Mouse (Mus musculus) left cerebral cortex, adult 8-10 months (tissue): ENCODE measurements around the gene Cldn11. TPM values are rescaled to one million over a fixed set of nuclear protein-coding genes. Genes with fewer than 3 reads are reported as not detected.
"Not testable (repeated sequence)": the region's sequence is repeated elsewhere in the genome, so short reads cannot be mapped to it uniquely, and the experiment has no call there.

Experiments used
- DNase-seq, 2 experiments: peaks; one replicate each; pipeline ENCODE4 v3.0.0; 2022; ENCODE audit warnings: low spot score in 2 of 2
- total RNA-seq, 4 experiments: library from RNA; stranded (reverse); gene quantifications; 2 replicates each; pipeline ENCODE4 v1.2.4; 2022

Gene Cldn11
- 100 to 1,000 TPM; 126 to 132 (median 131) TPM for total RNA-seq

DNA sequence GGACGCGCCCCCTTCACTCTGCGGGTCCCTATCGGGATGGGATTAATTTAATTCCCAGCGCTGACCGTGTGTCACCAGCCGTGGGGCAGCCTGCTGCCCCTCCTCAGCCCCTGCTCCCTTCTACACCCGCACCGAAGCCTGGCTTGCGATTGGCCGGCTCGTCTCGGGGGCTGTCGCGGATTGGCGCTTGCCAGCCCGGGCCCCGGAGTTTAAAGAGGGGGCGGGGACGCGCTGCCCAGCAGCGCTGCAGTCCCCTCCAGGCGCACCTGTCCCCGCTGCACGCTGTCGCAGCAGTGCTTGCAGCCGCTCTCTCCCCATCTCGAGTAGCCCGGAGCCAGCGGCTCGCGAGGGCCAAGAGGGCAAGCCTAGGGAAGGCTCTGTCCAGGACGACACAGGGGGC lies at the start of gene Cldn11:
Gene Cldn11 (plus strand): TSS at position 215 of the 400 bp plus-strand sequence.
- DNase-seq, result no peak

DNA sequence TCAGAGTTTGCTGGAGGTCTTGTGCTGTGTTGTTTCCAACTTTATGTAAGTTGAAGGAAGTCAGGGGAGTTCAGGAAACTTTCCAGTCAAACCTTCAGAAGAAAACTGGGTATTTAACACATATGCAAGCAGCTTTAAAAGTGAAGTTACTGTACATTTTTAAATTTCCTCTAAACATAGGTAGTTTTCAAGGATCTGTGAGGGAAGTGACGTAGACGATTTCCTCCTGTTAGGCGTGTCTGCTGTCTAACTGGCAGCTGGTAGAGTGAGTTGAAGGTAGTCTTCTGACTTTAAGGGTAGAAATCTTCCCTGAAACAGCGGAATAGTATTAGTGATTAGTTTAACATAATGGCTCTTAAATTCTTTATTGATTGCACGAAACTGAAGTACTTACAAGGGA lies 49.7 kb upstream of the Cldn11 start:
- no peak for DNase-seq

DNA sequence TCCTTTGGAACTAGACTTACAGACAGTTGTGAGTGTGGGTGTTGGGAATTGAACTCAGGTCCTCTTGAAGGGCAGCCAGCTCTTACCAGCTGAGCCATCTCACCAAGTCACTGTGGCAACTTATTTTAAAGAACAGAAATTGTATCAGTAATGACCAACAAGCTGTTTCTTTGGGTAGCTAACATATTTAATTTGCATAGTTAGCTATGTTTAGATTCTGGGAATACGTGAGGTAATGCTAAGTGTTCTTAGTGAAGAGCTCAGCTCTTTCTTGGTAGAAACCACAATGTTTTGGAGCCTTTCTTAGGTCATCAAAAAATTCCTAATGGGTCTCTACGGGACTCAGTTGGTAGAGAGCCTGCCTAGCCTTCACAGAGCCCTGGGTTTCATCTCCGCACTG lies 48.9 kb upstream of the Cldn11 start:
- no peak for DNase-seq

DNA sequence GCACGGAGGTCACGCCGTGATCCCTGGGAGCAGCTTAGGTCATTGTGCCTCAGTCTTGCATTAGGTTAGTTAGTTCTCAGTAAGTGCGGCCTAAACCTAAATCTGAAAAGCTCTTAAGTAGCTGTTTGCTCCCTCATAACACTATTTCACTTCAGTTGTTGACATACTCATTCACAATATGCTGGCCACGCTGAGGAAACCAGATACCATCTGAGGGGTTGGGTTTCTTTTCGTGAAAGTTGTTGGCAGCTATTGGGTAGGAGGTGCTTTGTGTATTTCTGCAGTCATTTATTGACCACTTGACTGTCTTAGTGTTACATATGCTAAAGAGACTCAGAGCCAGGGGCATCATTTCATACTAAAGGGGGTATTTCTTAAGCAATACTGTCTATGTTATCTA lies 44.8 kb upstream of the Cldn11 start:
- no peak for DNase-seq

DNA sequence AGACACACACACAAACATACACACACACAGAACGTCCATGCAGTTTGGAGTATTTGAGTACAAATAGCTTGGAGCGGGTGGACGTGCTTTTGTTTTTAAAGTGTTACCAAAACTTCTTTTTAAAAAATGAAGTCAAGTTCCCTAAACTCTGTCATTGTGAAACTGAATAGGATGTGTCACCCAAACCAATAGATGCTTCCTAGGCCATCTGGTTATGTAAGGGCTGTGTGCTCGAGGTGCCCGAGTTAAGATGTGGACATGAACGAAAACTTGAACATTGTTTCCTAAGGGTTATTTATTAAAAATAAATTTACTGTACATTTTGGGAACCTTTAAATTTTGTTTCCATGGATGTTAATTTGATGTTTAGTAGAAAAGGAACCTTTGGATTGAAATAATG lies 43.1 kb upstream of the Cldn11 start:
- DNase-seq, result no peak

DNA sequence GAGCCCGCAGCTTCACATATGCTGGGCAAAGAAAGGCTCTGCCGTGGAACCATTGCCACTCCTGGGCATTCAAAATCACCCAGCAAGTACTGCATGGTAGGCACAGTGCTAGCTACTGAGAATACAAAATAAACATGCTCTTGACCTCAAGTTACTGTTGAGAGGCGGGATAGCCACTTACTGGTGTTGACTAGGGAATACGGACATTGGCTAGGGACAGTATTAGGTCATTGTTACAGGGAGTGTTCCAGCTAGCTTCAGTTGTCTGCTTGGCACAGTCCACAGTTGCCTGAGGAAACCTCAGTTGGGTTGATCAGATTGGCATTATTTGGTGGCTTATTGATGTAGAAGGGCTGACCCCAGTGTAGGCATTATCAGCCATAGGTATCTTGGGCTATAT lies 42.0 kb upstream of the Cldn11 start:
- no peak for DNase-seq

DNA sequence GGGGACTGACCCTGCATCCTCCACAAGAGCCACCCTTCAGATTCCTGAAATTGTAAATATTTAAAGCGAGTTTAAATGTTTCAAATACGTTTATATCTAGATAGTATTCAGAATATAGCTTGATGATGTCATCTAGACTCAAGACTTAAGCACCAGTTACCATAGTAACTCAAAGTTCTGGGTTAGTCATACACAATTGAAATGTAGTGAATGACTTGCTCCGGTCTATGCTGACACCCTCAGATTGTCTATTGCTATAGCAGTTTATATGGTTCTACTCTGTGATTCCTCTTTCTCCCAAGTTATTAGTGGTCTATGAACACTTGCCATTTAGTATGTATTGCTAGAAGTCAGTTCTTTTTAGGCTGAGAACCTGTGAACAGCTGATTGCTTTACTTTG lies 40.6 kb upstream of the Cldn11 start:
- no peak for DNase-seq

DNA sequence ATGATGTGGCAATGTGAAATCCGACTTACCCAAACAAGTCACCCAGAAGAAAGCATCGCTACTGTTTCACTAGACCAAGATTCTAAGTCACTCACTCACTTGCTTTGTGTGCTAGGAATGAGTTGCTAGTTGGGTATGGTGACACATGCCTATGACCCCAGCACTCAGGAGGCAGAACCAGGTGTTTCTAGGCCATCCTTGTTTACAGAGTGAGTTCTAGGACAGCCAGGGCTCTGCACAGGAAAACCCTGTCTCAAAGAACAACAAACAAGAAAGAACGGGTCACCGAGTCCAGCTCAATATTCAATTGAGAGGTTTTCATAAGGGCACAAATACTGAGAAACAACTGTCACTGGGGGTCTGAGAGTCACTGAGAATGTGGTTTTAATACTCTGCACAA lies 26.6 kb upstream of the Cldn11 start:
- no peak for DNase-seq

DNA sequence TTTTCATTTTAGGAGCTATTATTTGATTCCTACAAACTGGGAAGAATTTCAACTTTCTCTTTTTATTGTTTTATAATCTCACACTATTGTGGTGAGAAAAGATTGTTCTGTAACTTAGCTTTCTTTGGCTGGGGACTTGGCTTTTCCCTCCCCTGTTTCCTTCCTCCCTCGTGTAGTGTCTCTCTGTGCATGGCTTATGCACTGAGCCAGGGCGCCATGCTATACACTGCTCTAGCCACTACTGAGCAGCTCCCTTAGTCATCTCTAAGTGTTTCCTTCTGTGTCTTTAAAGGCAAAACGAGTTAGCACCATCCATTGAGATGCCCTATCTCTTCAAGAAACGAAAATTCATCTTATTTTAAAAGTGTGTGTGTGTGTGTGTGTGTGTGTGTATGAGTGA lies 23.4 kb upstream of the Cldn11 start:
- no peak for DNase-seq

DNA sequence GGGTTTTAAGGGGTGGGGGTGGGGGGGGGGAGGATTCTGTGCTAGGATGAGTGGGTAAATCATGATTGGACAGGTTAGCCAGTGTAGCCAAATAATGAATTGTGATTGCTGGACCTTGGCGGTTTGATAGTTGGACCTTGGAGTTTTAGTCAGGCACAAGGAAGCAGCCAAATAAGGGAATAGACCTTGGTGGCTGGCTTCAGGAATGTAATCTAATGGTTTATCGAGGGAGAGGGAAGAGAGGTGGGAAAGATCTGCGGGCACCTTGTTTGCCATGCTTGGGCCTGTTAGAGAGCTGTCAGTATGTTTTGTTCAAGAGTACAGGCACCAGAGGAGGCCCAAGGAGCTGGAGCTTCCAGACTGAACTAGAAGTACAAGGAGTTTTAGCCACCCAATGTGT lies 22.9 kb upstream of the Cldn11 start:
- no peak for DNase-seq

DNA sequence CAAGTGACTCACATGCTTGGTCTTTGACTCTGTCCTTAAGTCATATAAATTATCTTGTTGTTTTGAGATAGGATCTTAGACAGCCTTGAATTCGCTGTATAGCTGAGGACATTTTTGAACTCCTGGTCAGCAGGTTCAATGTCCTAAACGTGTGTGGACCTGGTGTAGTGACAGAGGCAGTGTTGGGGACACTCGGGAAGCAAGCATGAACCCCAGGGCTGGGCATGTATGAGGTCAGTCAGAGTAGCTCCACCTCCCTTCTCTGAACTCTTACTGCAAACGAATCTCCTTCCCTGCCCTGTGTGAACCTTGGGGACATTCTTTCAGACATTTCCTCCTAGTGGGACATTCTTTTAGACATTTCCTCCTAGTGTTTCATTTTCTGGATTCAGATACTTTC lies 20.0 kb upstream of the Cldn11 start:
- no peak for DNase-seq

DNA sequence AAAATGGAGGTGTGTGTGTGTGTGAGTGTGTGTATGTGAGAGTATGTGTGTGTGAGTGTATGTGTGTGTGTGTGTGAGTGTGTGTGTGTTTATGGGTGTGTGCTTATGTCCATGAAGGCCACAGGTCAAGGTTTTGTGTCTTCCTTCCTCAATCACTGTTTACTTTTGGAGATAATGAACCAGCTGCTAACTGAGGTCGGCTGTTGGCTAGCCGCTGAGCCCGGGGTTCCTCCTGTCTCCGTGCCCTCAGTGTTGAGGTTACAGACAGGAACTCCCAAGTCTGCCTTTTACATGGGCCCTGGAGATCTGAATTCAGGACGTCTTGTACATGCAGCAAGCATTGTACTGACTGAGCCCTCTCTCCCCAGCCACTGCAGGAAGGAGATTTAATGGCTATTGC lies 16.1 kb upstream of the Cldn11 start:
- no peak for DNase-seq

DNA sequence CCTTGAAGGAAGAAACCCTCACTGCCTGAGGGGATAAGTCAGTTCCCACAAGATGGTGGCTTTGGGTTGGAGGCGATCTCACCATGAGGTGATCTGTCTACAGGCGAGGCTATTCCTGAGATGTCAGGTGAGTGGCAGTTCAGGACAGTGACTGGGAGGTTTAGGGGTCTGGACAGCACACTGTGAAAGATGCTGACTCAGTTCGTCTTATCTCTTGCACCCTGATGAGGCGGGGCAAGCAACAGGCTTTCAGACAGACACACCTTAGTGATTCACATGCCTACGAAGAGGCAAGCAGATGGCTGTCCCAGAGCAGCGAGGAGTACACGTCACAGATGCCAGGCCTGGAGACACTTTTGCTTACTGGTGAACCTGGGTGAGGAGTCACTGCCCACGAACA lies 15.5 kb upstream of the Cldn11 start:
- no peak for DNase-seq

DNA sequence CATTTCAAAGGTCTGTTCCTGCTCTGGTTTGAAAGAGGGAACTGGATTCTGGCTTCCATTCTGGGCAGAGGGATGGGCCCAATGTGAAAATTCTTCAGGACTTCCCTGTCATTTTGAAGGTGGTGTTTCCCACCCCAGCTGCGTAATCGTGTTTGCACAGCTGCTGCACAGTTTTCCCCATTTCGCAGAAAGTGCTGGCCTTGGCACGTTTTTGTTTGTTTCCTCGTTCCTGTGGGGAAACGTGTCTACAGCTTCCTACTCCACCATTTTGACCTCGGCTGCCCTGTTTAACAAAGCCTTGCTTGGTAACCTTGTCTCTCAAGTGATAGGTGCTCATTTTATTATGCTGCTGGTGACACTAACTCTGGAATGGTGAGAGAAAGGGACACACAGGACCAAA lies 15.0 kb upstream of the Cldn11 start:
- no peak for DNase-seq

DNA sequence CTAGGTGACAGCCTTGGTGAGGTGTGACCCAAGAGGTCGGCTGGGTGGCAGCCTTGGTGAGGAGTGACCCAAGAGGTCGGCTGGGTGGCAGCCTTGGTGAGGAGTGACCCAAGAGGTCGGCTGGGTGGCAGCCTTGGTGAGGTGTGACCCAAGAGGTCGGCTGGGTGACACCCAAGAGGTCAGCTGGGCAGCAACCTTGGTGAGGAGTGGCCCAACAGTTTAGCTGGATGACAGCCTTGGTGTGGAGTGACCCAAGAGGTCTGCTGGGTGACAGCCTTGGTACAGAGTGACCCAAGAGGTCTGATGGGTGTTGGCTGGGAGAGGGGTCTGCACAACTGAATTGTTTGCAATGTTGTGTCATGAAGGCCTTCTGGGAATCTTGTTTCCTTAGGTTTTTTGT lies 13.1 kb upstream of the Cldn11 start:
- DNase-seq, result not testable (repeated sequence)

DNA sequence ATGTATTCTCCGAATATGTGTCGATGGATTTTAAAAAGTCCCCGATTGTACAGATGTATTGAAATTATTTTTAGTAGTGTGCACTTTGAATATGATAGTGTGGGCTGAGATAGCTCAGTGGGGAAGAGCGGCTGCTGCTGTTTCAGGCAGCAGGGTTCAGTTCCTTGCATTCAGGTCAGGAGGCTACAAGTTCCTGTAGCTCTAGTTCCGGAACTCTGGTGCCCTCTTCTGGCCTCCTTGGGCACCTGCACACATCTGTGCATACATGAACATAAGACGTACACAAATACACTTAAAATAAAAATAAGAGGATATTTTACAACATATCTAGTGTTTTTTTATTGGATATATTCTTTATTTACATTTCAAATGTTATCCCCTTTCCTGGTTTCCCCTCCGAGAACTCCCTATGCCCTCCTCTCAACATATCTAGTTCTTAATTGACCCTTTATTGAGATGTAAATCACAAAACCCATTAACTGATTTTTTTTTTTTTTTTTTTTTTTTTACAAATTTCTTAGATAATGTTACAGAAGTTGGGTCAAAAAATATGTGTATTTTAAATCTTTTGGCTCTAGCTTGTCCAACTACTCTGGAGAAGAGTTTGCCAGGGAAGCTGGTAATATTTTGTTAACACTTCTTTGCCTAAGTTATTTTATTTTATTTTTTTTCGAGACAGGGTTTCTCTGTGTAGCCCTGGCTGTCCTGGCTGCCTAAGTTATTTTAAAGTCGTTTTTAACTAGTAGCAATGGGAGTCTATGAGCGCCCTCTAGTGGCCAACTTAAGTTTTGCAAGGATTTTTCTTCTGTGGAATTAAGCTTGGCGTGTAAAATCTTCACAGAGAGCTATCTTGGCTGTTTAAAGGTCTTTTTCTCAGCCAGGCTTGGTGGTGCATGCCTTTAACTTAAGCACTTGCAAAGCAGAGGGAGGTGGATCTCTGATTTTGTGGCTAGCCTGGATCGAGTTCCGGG lies 11.0 kb upstream of the Cldn11 start:
- peak; percentile 51 to 53 for DNase-seq

DNA sequence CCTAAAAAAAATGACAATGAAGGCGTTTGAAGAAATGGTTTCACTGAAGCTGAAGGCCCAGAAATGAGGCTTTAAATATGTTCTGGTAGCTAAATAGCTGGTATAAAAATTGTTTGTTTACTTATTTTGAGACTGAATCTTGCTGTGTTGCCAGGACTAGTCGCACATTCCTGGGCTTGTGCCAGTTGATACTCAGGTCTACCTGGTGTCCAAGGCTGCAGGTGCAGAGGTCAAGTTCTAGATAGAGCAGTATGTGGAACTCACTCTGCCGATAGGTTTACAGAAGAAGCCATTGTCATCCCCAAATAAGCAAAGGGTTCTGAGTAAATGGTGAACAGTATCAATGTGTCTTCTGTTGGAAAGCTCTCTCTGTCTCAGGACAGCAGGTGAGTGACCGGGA lies 8.1 kb upstream of the Cldn11 start:
- no peak for DNase-seq

DNA sequence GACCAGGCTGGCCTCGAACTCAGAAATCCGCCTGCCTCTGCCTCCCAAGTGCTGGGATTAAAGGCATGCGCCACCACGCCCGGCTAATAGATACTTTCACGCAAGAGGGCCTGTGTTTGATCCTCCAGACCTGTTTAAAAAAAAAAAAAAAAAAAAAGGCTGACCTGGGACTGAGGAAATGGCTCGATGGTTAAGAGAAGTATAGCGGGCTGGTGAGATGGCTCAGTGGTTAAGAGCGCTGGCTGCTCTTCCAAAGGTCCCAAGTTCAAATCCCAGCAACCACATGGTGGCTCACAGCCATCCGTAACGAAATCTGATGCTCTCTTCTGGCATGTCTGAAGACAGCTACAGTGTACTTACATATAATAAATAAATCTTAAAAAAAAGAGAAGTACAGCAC lies 4.5 kb upstream of the Cldn11 start:
- DNase-seq, result not testable (repeated sequence)

DNA sequence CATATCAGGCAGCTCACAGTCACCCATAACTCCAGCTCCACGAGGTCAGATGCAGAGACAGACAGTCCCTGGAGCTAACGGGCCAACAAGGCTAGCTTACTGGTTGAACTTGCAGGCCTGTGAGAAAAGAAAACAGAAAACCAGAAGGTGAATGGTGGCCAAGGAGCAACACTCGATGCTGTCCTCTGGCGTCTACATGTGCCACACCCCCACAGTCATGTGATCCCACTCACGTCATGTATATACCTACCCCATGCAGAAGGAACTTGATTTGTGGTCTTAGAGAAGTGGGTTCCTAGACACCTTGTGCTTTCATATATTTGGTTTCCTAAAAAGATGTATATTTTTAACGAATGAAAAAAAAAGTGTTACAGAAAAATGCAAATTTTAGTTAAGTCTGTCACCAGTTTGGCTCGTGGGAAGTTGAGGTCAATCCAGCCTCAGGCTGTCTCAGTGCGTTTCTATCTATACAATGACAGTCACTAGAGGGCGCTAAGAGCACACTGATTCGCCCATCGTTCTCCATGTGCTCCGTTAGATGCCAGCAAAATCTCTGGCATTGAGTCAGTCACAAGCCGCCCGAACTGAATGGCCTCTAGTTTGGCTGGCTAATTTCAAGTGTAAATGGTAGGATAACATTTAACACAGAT lies 4.0 kb upstream of the Cldn11 start:
- DNase-seq, result peak; percentile 32 to 55

DNA sequence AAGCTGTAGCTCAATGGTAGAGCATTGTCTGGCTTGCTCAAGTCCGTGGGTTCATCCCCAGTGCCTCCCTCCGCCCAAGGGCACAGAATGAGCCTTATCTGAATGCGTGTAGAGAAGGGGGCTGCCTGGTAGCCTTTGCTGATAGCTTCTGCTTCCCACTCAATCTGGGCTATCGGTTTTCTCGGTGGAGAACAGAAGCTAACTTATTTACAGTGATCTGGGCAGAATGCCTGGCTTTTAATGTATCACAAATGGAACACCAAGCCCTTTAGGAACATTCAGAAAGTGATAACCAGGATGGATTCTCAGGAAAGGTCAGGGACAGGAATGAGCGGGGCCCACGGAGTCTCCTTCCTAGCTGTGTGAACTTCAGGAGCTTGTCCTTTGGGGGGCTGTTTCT lies 1.1 kb upstream of the Cldn11 start:
- DNase-seq, result no peak

DNA sequence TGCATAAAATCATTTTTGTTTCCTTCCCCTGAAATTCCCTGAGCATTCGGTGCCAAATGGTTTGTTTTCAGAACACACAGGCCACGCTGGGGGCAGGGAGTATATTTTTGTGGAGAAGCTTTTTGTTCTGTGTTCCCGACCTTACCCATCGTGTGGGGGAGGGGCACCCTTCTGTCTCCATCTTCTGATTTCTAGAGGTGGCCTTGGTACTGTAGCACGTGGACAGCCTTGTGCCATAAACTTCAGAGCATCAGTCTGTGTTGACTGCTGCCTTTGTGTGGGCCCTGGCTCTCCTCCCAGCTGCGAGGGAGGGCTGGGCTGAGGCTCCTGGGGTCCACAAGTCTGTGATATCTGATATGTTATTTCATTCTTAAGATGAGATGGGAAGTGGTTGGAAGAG lies 2.4 kb downstream of the Cldn11 start:
- DNase-seq, result peak in 1 of 2 experiments; percentile 51

DNA sequence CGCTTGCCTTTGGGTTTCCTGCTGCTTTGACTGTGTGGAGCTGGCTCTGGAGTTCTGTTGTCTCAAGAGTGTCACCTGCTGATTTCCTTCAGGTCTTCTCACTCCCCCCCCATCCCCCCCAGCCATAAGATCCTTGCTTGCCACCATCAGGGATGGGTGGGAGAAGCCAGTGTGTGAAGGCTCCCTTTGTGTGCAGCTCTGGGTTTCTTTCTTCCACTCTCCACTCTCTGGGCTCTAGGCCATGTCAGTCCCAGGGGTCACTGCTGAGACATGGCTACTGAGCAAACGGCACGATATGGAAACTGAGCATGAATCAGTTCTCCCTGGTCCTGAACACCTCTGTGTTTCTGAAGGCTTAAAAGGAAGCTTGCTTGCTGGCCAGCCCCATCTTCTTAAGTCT lies 6.4 kb downstream of the Cldn11 start:
- DNase-seq, result no peak

DNA sequence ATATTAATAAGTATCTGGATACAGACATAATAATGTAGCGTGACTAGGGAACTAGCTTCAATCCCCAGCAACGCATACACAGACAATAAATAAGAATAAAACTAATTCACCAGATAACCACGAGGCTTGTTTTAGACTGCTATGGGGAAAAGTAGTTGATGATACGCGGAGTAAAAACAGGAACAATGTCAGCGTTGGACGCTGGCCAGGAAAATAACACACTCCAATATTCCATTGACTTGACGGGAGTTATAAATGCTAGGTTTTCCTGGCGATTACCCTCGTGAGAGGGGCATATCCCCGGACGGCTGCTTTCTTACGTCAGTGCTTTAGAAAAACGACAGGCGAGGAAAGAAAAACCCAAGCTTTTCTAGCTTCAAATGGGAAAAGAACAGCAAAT lies 8.1 kb downstream of the Cldn11 start:
- no peak for DNase-seq
